Mouse (Mus musculus): Measurements from ENCODE around the gene Cntn4. TPM values are rescaled to one million over a fixed set of nuclear protein-coding genes. Genes with fewer than 3 reads are reported as not detected.

The Cntn4 gene
- total RNA-seq, 2 experiments from 2014 or later = not detected

GRCm38 (mm10) chr6:106056123-106056522, 378.7 kb downstream of the Cntn4 start:
- DNase-seq (ENCODE audit: low spot score) = no peak

GRCm38 (mm10) chr6:106078071-106078603, 400.7 kb downstream of the Cntn4 start:
- DNase-seq (ENCODE audit: low spot score) = no peak
- intact Hi-C loops (cut with DNase I) = no loop called here

More at GRCm38 (mm10) chr6:106056123-106056522, 378.7 kb downstream of the Cntn4 start:
- intact Hi-C loops (cut with DNase I) = no loop called here

GRCm38 (mm10) chr6:106078629-106079028, 401.2 kb downstream of the Cntn4 start:
- DNase-seq (ENCODE audit: low spot score) = no peak
- intact Hi-C loops (cut with DNase I) = no loop called here

- intact Hi-C loops (cut with DNase I) = no loop called here
- DNase-seq (ENCODE audit: low spot score) = no peak
Observed at GRCm38 (mm10) chr6:106097856-106098255, 420.4 kb downstream of the Cntn4 start.

GRCm38 (mm10) chr6:106118523-106119081, 441.1 kb downstream of the Cntn4 start:
- intact Hi-C loops (cut with DNase I) = no loop called here
- DNase-seq (ENCODE audit: low spot score) = no peak

GRCm38 (mm10) chr6:106153530-106153929, 476.1 kb downstream of the Cntn4 start:
- DNase-seq (ENCODE audit: low spot score) = no peak
- intact Hi-C loops (cut with DNase I) = no loop called here

- DNase-seq (ENCODE audit: low spot score) = no peak
- intact Hi-C loops (cut with DNase I) = no loop called here
Observed at GRCm38 (mm10) chr6:106155362-106155761, 477.9 kb downstream of the Cntn4 start.

GRCm38 (mm10) chr6:106177546-106177945, 500.1 kb downstream of the Cntn4 start:
- DNase-seq (ENCODE audit: low spot score) = no peak
- intact Hi-C loops (cut with DNase I) = no loop called here

- DNase-seq (ENCODE audit: low spot score) = no peak
- intact Hi-C loops (cut with DNase I) = no loop called here
Observed at GRCm38 (mm10) chr6:106181596-106181995, 504.1 kb downstream of the Cntn4 start.

GRCm38 (mm10) chr6:106200974-106201373, 523.5 kb downstream of the Cntn4 start:
- intact Hi-C loops (cut with DNase I) = no loop called here

GRCm38 (mm10) chr6:106207401-106207800, 529.9 kb downstream of the Cntn4 start:
- intact Hi-C loops (cut with DNase I) = no loop called here
- DNase-seq (ENCODE audit: low spot score) = no peak

More at GRCm38 (mm10) chr6:106200974-106201373, 523.5 kb downstream of the Cntn4 start:
- DNase-seq (ENCODE audit: low spot score) = no peak

GRCm38 (mm10) chr6:106213071-106213470, 535.6 kb downstream of the Cntn4 start:
- intact Hi-C loops (cut with DNase I) = no loop called here
- DNase-seq (ENCODE audit: low spot score) = no peak

- no peak for DNase-seq (ENCODE audit: low spot score)
- intact Hi-C loops (cut with DNase I) = no loop called here
Observed at GRCm38 (mm10) chr6:106237046-106237948, 559.8 kb downstream of the Cntn4 start.

GRCm38 (mm10) chr6:106241553-106241952, 564.1 kb downstream of the Cntn4 start:
- intact Hi-C loops (cut with DNase I) = no loop called here
- DNase-seq (ENCODE audit: low spot score) = no peak

GRCm38 (mm10) chr6:106263396-106263795, 585.9 kb downstream of the Cntn4 start:
- intact Hi-C loops (cut with DNase I) = no loop called here
- no peak for DNase-seq (ENCODE audit: low spot score)

GRCm38 (mm10) chr6:106265487-106265886, 588.0 kb downstream of the Cntn4 start:
- intact Hi-C loops (cut with DNase I) = no loop called here
- no peak for DNase-seq (ENCODE audit: low spot score)

- intact Hi-C loops (cut with DNase I) = no loop called here
- DNase-seq (ENCODE audit: low spot score) = no peak
Observed at GRCm38 (mm10) chr6:106266304-106266703, 588.8 kb downstream of the Cntn4 start.

GRCm38 (mm10) chr6:106268723-106269122, 591.3 kb downstream of the Cntn4 start:
- intact Hi-C loops (cut with DNase I) = no loop called here
- DNase-seq (ENCODE audit: low spot score) = no peak

GRCm38 (mm10) chr6:106277139-106277538, 599.7 kb downstream of the Cntn4 start:
- intact Hi-C loops (cut with DNase I) = no loop called here
- no peak for DNase-seq (ENCODE audit: low spot score)

GRCm38 (mm10) chr6:106281621-106282020, 604.2 kb downstream of the Cntn4 start:
- intact Hi-C loops (cut with DNase I) = no loop called here
- DNase-seq (ENCODE audit: low spot score) = no peak

- no peak for DNase-seq (ENCODE audit: low spot score)
- intact Hi-C loops (cut with DNase I) = no loop called here
Observed at GRCm38 (mm10) chr6:106283815-106284214, 606.4 kb downstream of the Cntn4 start.

All from heart, postnatal 25 days (tissue).